Mouse (Mus musculus): ENCODE data around the gene Hecw2. TPM values are rescaled to one million over a fixed set of nuclear protein-coding genes. Genes with fewer than 3 reads are reported as not detected.

Hecw2 gene
- polyA plus RNA-seq, 2 experiments = 2.2 to 2.8 TPM

GRCm38 (mm10) chr1:53986185-53986892, 208.6 kb downstream of the Hecw2 start:
- TF ChIP-seq POLR2A (IDR thresholded peaks at IDR 0.05; ENCODE audit: borderline replicate concordance, extremely low read depth, insufficient read depth, insufficient read length) = no peak
- ATAC-seq (ENCODE audit: low FRiP score, low read depth) (no peak), DNase-seq (ENCODE audit: low spot score) (peak; percentile 43)
- Histone ChIP-seq H3K36me3 (ENCODE audit: control insufficient read depth, insufficient read depth, low read length) (no peaks in the 10 kb centered on the region), H3K9ac (ENCODE audit: low read depth, low read length, severe bottlenecking) (no peak overlapping the region), H3K27ac (replicated peaks; ENCODE audit: low read depth, low read length) (0 out of 2 replicates have a peak overlapping the region, but pooled peaks have one; percentile 19), H3K27me3 (ENCODE audit: control insufficient read depth, insufficient read depth, low read length) (no peaks in the 10 kb centered on the region), H3K4me2 (replicated peaks; ENCODE audit: low read depth, low read length, severe bottlenecking) (no peak overlapping the region), H3K4me3 (replicated peaks; ENCODE audit: low read length) (no peak overlapping the region), H3K9me3 (ENCODE audit: control insufficient read depth, low read length) (no peaks in the 10 kb centered on the region), H3K4me1 (ENCODE audit: control insufficient read depth, insufficient read depth, low read length) (peaks cover 6% of the 10 kb centered on the region; the same call in 1 of the 2 replicates)
- 47% methylated on average over 8 of the region's 8 CpGs for WGBS

- 80% methylated on average over 2 of the region's 2 CpGs for WGBS
- ATAC-seq (ENCODE audit: low FRiP score, low read depth) (peak; percentile 32; the same call in 1 of the 2 replicates), DNase-seq (ENCODE audit: low spot score) (peak; percentile 30)
- Histone ChIP-seq H3K9ac (ENCODE audit: low read depth, low read length, severe bottlenecking) (no peak overlapping the region), H3K9me3 (ENCODE audit: control insufficient read depth, low read length) (no peaks in the 10 kb centered on the region), H3K4me2 (replicated peaks; ENCODE audit: low read depth, low read length, severe bottlenecking) (no peak overlapping the region), H3K27ac (replicated peaks; ENCODE audit: low read depth, low read length) (no peak overlapping the region), H3K4me1 (ENCODE audit: control insufficient read depth, insufficient read depth, low read length) (no peaks in the 10 kb centered on the region), H3K27me3 (ENCODE audit: control insufficient read depth, insufficient read depth, low read length) (no peaks in the 10 kb centered on the region), H3K4me3 (replicated peaks; ENCODE audit: low read length) (no peak overlapping the region), H3K36me3 (ENCODE audit: control insufficient read depth, insufficient read depth, low read length) (no peaks in the 10 kb centered on the region)
- no peak for TF ChIP-seq POLR2A (IDR thresholded peaks at IDR 0.05; ENCODE audit: borderline replicate concordance, extremely low read depth, insufficient read depth, insufficient read length)
Measured at GRCm38 (mm10) chr1:53978514-53978831, 216.5 kb downstream of the Hecw2 start.

- Histone ChIP-seq H3K9ac (ENCODE audit: low read depth, low read length, severe bottlenecking) (no peak overlapping the region), H3K4me2 (replicated peaks; ENCODE audit: low read depth, low read length, severe bottlenecking) (no peak overlapping the region), H3K27me3 (ENCODE audit: control insufficient read depth, insufficient read depth, low read length) (no peaks in the 10 kb centered on the region), H3K9me3 (ENCODE audit: control insufficient read depth, low read length) (no peaks in the 10 kb centered on the region), H3K4me1 (ENCODE audit: control insufficient read depth, insufficient read depth, low read length) (no peaks in the 10 kb centered on the region), H3K36me3 (ENCODE audit: control insufficient read depth, insufficient read depth, low read length) (no peaks in the 10 kb centered on the region), H3K4me3 (replicated peaks; ENCODE audit: low read length) (no peak overlapping the region), H3K27ac (replicated peaks; ENCODE audit: low read depth, low read length) (peak overlapping the region; percentile 35; the same call in 1 of the 2 replicates)
- 66% methylated on average over 8 of the region's 8 CpGs for WGBS
- DNase-seq (ENCODE audit: low spot score) (peak; percentile 44), ATAC-seq (ENCODE audit: low FRiP score, low read depth) (peak; percentile 28; the same call in 1 of the 2 replicates)
- TF ChIP-seq POLR2A (IDR thresholded peaks at IDR 0.05; ENCODE audit: borderline replicate concordance, extremely low read depth, insufficient read depth, insufficient read length) = no peak
Measured at GRCm38 (mm10) chr1:53977806-53978513, 217.0 kb downstream of the Hecw2 start.

- ATAC-seq (ENCODE audit: low FRiP score, low read depth) (no peak), DNase-seq (ENCODE audit: low spot score) (no peak)
- no peaks in the 10 kb centered on the region for H3K36me3 ChIP-seq (ENCODE audit: control insufficient read depth, insufficient read depth, low read length)
- H3K9me3 ChIP-seq (ENCODE audit: control insufficient read depth, low read length) = no peaks in the 10 kb centered on the region
- H3K4me1 ChIP-seq (ENCODE audit: control insufficient read depth, insufficient read depth, low read length) = no peaks in the 10 kb centered on the region
- H3K27ac ChIP-seq (replicated peaks; ENCODE audit: low read depth, low read length) = no peak overlapping the region
- H3K27me3 ChIP-seq (ENCODE audit: control insufficient read depth, insufficient read depth, low read length) = no peaks in the 10 kb centered on the region
- WGBS = 91% methylated on average over 5 of the region's 5 CpGs
- no peak for TF ChIP-seq POLR2A (IDR thresholded peaks at IDR 0.05; ENCODE audit: borderline replicate concordance, extremely low read depth, insufficient read depth, insufficient read length)
- H3K4me3 ChIP-seq (replicated peaks; ENCODE audit: low read length) = no peak overlapping the region
- no peak overlapping the region for H3K9ac ChIP-seq (ENCODE audit: low read depth, low read length, severe bottlenecking)
- H3K4me2 ChIP-seq (replicated peaks; ENCODE audit: low read depth, low read length, severe bottlenecking) = no peak overlapping the region
Measured at GRCm38 (mm10) chr1:53976721-53977120, 218.2 kb downstream of the Hecw2 start.

- TF ChIP-seq POLR2A (IDR thresholded peaks at IDR 0.05; ENCODE audit: borderline replicate concordance, extremely low read depth, insufficient read depth, insufficient read length) = no peak
- Histone ChIP-seq H3K9ac (ENCODE audit: low read depth, low read length, severe bottlenecking) (no peak overlapping the region), H3K4me3 (replicated peaks; ENCODE audit: low read length) (no peak overlapping the region), H3K4me1 (ENCODE audit: control insufficient read depth, insufficient read depth, low read length) (no peaks in the 10 kb centered on the region), H3K9me3 (ENCODE audit: control insufficient read depth, low read length) (no peaks in the 10 kb centered on the region), H3K4me2 (replicated peaks; ENCODE audit: low read depth, low read length, severe bottlenecking) (no peak overlapping the region), H3K36me3 (ENCODE audit: control insufficient read depth, insufficient read depth, low read length) (no peaks in the 10 kb centered on the region), H3K27ac (replicated peaks; ENCODE audit: low read depth, low read length) (no peak overlapping the region), H3K27me3 (ENCODE audit: control insufficient read depth, insufficient read depth, low read length) (no peaks in the 10 kb centered on the region)
- no peak for DNase-seq (ENCODE audit: low spot score)
- no peak for ATAC-seq (ENCODE audit: low FRiP score, low read depth)
- WGBS = 89% methylated on average over 8 of the region's 8 CpGs
Measured at GRCm38 (mm10) chr1:53976100-53976499, 218.9 kb downstream of the Hecw2 start.

Data from limb, embryonic 14.5 days (tissue).